Mouse (Mus musculus) liver, embryonic 14.5 days (tissue): ENCODE results near the gene Cnot11. TPM values are rescaled to one million over a fixed set of nuclear protein-coding genes. Genes with fewer than 3 reads are reported as not detected.

Experiments used
- ATAC-seq: fragments of 200-750 bp; cut with Nextera tagmentation; 2 replicates; pipeline ENCODE4 v1.8.0; 2017; ENCODE audit warnings: moderate number of reproducible peaks, mild to moderate bottlenecking, moderate library complexity; ENCODE audit not compliant: insufficient read depth
- DNase-seq, 3 experiments: peaks; one replicate each; pipeline ENCODE4 v3.0.0-alpha.2; 2012 to 2013; ENCODE audit warnings: low read depth in 3 of 3, low spot score in 3 of 3
- H3K27ac ChIP-seq: fragments of 300-500 bp; sonication (generic); 2 replicates; pipeline ENCODE4 v1.5.1; 2014; ENCODE audit warnings: moderate library complexity, mild to moderate bottlenecking, control low read depth, inconsistent platforms
- H3K27me3 ChIP-seq: fragments of 300-500 bp; sonication (generic); 2 replicates; pipeline ENCODE4 v1.6.1; 2014; ENCODE audit warnings: mild to moderate bottlenecking, low read length, moderate library complexity; ENCODE audit not compliant: control insufficient read depth, insufficient read depth
- H3K36me3 ChIP-seq: fragments of 300-500 bp; sonication (generic); replicated peaks from 2 replicates; pipeline ENCODE4 v1.6.1; 2014; ENCODE audit warnings: low read depth; ENCODE audit not compliant: control insufficient read depth, insufficient read depth
- H3K4me1 ChIP-seq, 2 experiments: fragments of 200-500 bp in 1 of 2; fragments of 300-500 bp in 1 of 2; sonication (generic) in 1 of 2; replicated peaks; 2 replicates each; pipeline ENCODE4 v1.6.1; 2012 to 2014; ENCODE audit warnings: antibody characterized with exemption in 1 of 2, inconsistent platforms in 1 of 2, low read length in 1 of 2; ENCODE audit not compliant: control insufficient read depth in 2 of 2, insufficient read depth in 2 of 2
- H3K4me2 ChIP-seq: fragments of 300-500 bp; sonication (generic); 2 replicates; pipeline ENCODE4 v1.6.1; 2014; ENCODE audit warnings: low read depth, mild to moderate bottlenecking, control low read depth, moderate library complexity
- H3K4me3 ChIP-seq, 2 experiments: fragments of 200-500 bp in 1 of 2; fragments of 300-500 bp in 1 of 2; sonication (generic) in 1 of 2; 2 replicates each; pipeline ENCODE4 v1.5.1; 2012 to 2014; ENCODE audit warnings: low read depth in 2 of 2, low read length in 2 of 2, mild to moderate bottlenecking in 2 of 2, control low read depth in 1 of 2, inconsistent platforms in 1 of 2, moderate library complexity in 1 of 2; ENCODE audit not compliant: insufficient read depth in 1 of 2
- H3K9ac ChIP-seq: fragments of 300-500 bp; sonication (generic); replicated peaks from 2 replicates; pipeline ENCODE4 v1.6.1; 2014; ENCODE audit warnings: mild to moderate bottlenecking, control low read depth, moderate library complexity
- H3K9me3 ChIP-seq: fragments of 300-500 bp; sonication (generic); 2 replicates; pipeline ENCODE4 v1.6.1; 2016; ENCODE audit warnings: low read length, mixed read lengths; ENCODE audit not compliant: control insufficient read depth
- CTCF ChIP-seq: IDR thresholded peaks from 2 replicates; pipeline ENCODE4 v1.5.1; 2016; ENCODE audit warnings: antibody characterized with exemption, low read depth, control low read depth
- EP300 ChIP-seq: IDR thresholded peaks from 2 replicates; pipeline ENCODE4 v1.6.1; 2016; ENCODE audit warnings: antibody characterized with exemption, low read depth
- WGBS: fragments of 180-500 bp; shearing (Covaris S2); extraction: QIAGEN DNeasy Blood & Tissue Kit; methylation state at CpG from one replicate; pipeline ENCODE4 v1.1.7; 2014; ENCODE audit not compliant: insufficient replicate concordance; 5-methylcytosine and 5-hydroxymethylcytosine counted together
- polyA plus RNA-seq, 2 experiments: library from polyadenylated mRNA; depleted of rRNA in 1 of 2; stranded (reverse) in 1 of 2; unstranded in 1 of 2; fragments of >200 nt; fragmentation: Nextera tagmentation in 1 of 2; extraction: Ambion mirVana in 1 of 2; gene quantifications; 2 replicates each; pipeline versions ENCODE4 v1.2.1 to v1.2.3; 2012 to 2014

The Cnot11 gene
- polyA plus RNA-seq, 2 experiments, result 8.0 to 10.0 TPM

DNA sequence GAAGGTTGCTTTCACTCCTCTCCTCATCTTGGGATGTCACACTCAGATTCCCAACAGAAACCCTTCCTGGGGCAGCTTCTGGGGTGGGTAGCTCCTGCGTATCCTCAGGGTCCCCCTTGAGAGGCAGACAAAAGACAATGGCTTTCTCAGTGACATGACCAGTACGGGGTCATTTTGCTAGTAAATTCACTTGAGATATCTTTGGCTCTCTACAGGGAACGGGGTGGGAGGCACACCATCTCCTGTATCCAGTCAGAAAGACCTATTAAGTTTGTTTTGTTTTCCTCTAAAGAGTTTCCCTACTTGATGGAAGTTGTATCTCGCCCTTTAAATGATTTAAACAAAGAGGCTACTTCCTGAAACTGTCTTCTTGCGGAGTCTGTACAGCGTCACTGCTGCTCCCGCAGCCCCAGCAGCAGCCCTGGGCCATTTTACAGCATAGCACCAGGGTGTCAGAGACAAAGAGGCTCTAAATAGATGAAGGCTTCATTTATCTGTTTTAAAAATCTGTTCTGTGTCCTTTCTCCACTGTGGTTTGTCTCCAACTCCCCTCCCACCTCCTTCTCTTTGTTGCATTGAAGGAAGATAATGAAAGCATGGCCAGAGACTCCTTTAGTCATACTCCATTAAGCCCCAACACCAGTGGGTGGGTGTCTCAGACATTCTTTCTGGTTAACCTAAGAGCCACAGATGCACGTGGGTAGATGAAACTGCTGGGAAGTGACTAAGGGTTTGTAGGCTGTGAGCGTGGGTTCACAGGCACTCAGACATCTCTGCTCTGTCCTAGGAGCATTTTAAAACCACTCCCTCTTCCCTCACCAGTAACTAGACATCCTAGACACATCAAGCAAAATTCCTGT is 21.0 kb downstream of the Cnot11 start:
- peaks cover 11% of the 10 kb centered on the region for H3K36me3 ChIP-seq

GRCm38 (mm10) chr1:39559009-39559408 is 24.2 kb downstream of the Cnot11 start:
- Histone ChIP-seq H3K4me2 (no peak overlapping the region), H3K4me1 (no peaks in the 10 kb centered on the region), H3K9ac (no peak overlapping the region), H3K4me3 (no peak overlapping the region), H3K36me3 (peaks cover 13% of the 10 kb centered on the region), H3K27ac (no peak overlapping the region), H3K9me3 (no peaks in the 10 kb centered on the region), H3K27me3 (no peaks in the 10 kb centered on the region)
- ATAC-seq, result no peak
- TF ChIP-seq EP300, result no peak
- no peak for TF ChIP-seq CTCF
- DNase-seq, result no peak
- 93% methylated on average over 2 of the region's 2 CpGs for WGBS

More for the DNA sequence above, 21.0 kb downstream of the Cnot11 start:
- Histone ChIP-seq H3K9ac (no peak overlapping the region), H3K4me2 (no peak overlapping the region), H3K4me1 (no peaks in the 10 kb centered on the region), H3K27me3 (no peaks in the 10 kb centered on the region), H3K4me3 (no peak overlapping the region), H3K27ac (no peak overlapping the region), H3K9me3 (no peaks in the 10 kb centered on the region)
- 75% methylated on average over 9 of the region's 9 CpGs for WGBS
- no peak for ATAC-seq
- TF ChIP-seq EP300 (no peak), CTCF (no peak)
- DNase-seq, result no peak

- Histone ChIP-seq H3K4me3 (no peak overlapping the region), H3K27me3 (no peaks in the 10 kb centered on the region), H3K4me2 (no peak overlapping the region), H3K27ac (no peak overlapping the region), H3K36me3 (peaks cover 6% of the 10 kb centered on the region), H3K9ac (no peak overlapping the region), H3K9me3 (no peaks in the 10 kb centered on the region), H3K4me1 (no peaks in the 10 kb centered on the region)
- 65% methylated on average over 1 of the region's 1 CpGs for WGBS
- DNase-seq (no peak), ATAC-seq (no peak)
- TF ChIP-seq EP300 (no peak), CTCF (no peak)
Observed at GRCm38 (mm10) chr1:39561920-39562319, 27.1 kb downstream of the Cnot11 start.

DNA sequence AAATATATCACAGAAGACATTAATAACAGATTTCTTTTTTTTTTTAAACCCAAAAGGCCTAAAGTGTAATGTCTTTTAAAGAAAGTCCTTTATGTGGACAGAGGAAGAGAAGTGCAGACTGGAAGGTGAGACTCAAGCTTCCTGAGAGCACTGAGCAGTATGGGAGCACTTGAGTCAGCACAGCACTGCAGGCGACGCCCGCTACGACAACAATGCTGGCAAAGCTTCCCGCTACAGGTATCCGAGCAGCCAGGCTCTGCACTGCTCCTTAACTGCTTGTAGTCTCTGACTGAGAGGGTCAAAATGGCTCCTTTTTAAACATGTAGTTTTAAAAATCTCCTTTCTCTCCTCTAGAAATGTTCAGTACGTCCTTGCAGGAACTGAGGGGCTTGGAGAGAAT is 28.4 kb downstream of the Cnot11 start:
- DNase-seq, result no peak
- Histone ChIP-seq H3K27me3 (no peaks in the 10 kb centered on the region), H3K9ac (no peak overlapping the region), H3K4me2 (no peak overlapping the region), H3K27ac (no peak overlapping the region), H3K4me1 (no peaks in the 10 kb centered on the region), H3K9me3 (no peaks in the 10 kb centered on the region), H3K36me3 (peaks cover 6% of the 10 kb centered on the region), H3K4me3 (no peak overlapping the region)
- TF ChIP-seq CTCF, result no peak
- no peak for TF ChIP-seq EP300
- 84% methylated on average over 7 of the region's 7 CpGs for WGBS
- no peak for ATAC-seq

GRCm38 (mm10) chr1:39564603-39565002 is 29.8 kb downstream of the Cnot11 start:
- WGBS, result 59% methylated on average over 3 of the region's 3 CpGs
- no peaks in the 10 kb centered on the region for H3K9me3 ChIP-seq
- ATAC-seq, result no peak

More at GRCm38 (mm10) chr1:39564603-39565002, 29.8 kb downstream of the Cnot11 start:
- Histone ChIP-seq H3K27me3 (no peaks in the 10 kb centered on the region), H3K4me1 (no peaks in the 10 kb centered on the region), H3K4me3 (no peak overlapping the region), H3K4me2 (no peak overlapping the region), H3K36me3 (peaks cover 6% of the 10 kb centered on the region), H3K27ac (no peak overlapping the region), H3K9ac (no peak overlapping the region)
- DNase-seq, result no peak
- TF ChIP-seq EP300 (no peak), CTCF (no peak)
